Mouse (Mus musculus) embryonic facial prominence, embryonic 14.5 days (tissue): ENCODE measurements around the gene Eef1e1. TPM values are rescaled to one million over a fixed set of nuclear protein-coding genes. Genes with fewer than 3 reads are reported as not detected.
A peak's percentile ranks its signal among the peaks of the same experiment; 100 is the strongest.
"Not testable (repeated sequence)": the region's sequence is repeated elsewhere in the genome, so short reads cannot be mapped to it uniquely, and the experiment has no call there.

Experiments
- ATAC-seq: fragments of 200-750 bp; cut with Nextera tagmentation; 2 replicates; pipeline ENCODE4 v1.8.0; 2017; ENCODE audit warnings: low read depth, moderate number of reproducible peaks, moderate TSS enrichment
- DNase-seq: peaks from one replicate; pipeline ENCODE4 v3.0.0-alpha.2; 2015; ENCODE audit warnings: low spot score
- H3K27ac ChIP-seq: fragments of 300-500 bp; sonication (generic); replicated peaks from 2 replicates; pipeline ENCODE4 v1.5.1; 2014; ENCODE audit warnings: low read depth, mild to moderate bottlenecking, low read length, moderate library complexity
- H3K27me3 ChIP-seq: fragments of 300-500 bp; sonication (generic); replicated peaks from 2 replicates; pipeline ENCODE4 v1.6.1; 2014; ENCODE audit warnings: low read length; ENCODE audit not compliant: control insufficient read depth, insufficient read depth
- H3K36me3 ChIP-seq: fragments of 300-500 bp; sonication (generic); 2 replicates; pipeline ENCODE4 v1.6.1; 2014; ENCODE audit warnings: low read length, mixed read lengths; ENCODE audit not compliant: control insufficient read depth, insufficient read depth
- H3K4me1 ChIP-seq: fragments of 300-500 bp; sonication (generic); 2 replicates; pipeline ENCODE4 v1.6.1; 2014; ENCODE audit warnings: antibody characterized with exemption, low read length; ENCODE audit not compliant: control insufficient read depth, insufficient read depth
- H3K4me2 ChIP-seq: fragments of 300-500 bp; sonication (generic); 2 replicates; pipeline ENCODE4 v1.6.1; 2014; ENCODE audit warnings: low read depth, mild to moderate bottlenecking, low read length, moderate library complexity, mixed read lengths
- H3K4me3 ChIP-seq: fragments of 300-500 bp; sonication (generic); 2 replicates; pipeline ENCODE4 v1.5.1; 2014; ENCODE audit warnings: low read depth, mild to moderate bottlenecking, low read length
- H3K9ac ChIP-seq: fragments of 300-500 bp; sonication (generic); 2 replicates; pipeline ENCODE4 v1.6.1; 2014; ENCODE audit warnings: low read depth, mild to moderate bottlenecking, low read length, moderate library complexity, mixed read lengths
- H3K9me3 ChIP-seq: fragments of 300-500 bp; sonication (generic); 2 replicates; pipeline ENCODE4 v1.6.1; 2016; ENCODE audit warnings: low read length; ENCODE audit not compliant: control insufficient read depth
- WGBS: fragments of 180-500 bp; shearing (Covaris S2); extraction: QIAGEN DNeasy Blood & Tissue Kit; methylation state at CpG from one replicate; pipeline ENCODE4 v1.1.7; 2014; 5-methylcytosine and 5-hydroxymethylcytosine counted together
- polyA plus RNA-seq: library from polyadenylated mRNA; unstranded; fragments of >200 nt; fragmentation: Nextera tagmentation; extraction: Ambion mirVana; gene quantifications from 2 replicates; pipeline ENCODE4 v1.2.1, GENCODE M21; 2014

Gene Eef1e1
- polyA plus RNA-seq, 1 experiment from 2014 or later: 42.6 TPM

- Histone ChIP-seq H3K9me3 (no peaks in the 10 kb centered on the region), H3K9ac (peak overlapping the region; percentile 78), H3K36me3 (no peaks in the 10 kb centered on the region), H3K27ac (peak overlapping the region; percentile 81), H3K4me1 (peaks cover 6% of the 10 kb centered on the region; the same call in 1 of the 2 replicates), H3K4me2 (peak overlapping the region; percentile 77), H3K4me3 (peak overlapping the region; percentile 85), H3K27me3 (no peaks in the 10 kb centered on the region)
- ATAC-seq (peak; percentile 67), DNase-seq (peak; percentile 30)
- WGBS: under 1% methylated on average over 17 of the region's 19 CpGs
Measured at GRCm38 (mm10) chr13:38634256-38634799, 24.5 kb downstream of the Eef1e1 start.

GRCm38 (mm10) chr13:38633287-38634000 is 25.4 kb downstream of the Eef1e1 start:
- 97% methylated on average over 6 of the region's 6 CpGs for WGBS
- no peak overlapping the region for H3K9ac ChIP-seq
- no peak for ATAC-seq
- H3K27me3 ChIP-seq: no peaks in the 10 kb centered on the region
- no peaks in the 10 kb centered on the region for H3K9me3 ChIP-seq
- H3K4me1 ChIP-seq: peaks cover 6% of the 10 kb centered on the region; the same call in 1 of the 2 replicates
- H3K4me2 ChIP-seq: peak overlapping the region; percentile 77
- H3K4me3 ChIP-seq: no peak overlapping the region; the same call in 1 of the 2 replicates
- H3K27ac ChIP-seq: no peak overlapping the region
- no peak for DNase-seq
- H3K36me3 ChIP-seq: 0 out of 2 replicates have a peak, but pooled peaks cover 4% of the 10 kb centered on the region

DNA sequence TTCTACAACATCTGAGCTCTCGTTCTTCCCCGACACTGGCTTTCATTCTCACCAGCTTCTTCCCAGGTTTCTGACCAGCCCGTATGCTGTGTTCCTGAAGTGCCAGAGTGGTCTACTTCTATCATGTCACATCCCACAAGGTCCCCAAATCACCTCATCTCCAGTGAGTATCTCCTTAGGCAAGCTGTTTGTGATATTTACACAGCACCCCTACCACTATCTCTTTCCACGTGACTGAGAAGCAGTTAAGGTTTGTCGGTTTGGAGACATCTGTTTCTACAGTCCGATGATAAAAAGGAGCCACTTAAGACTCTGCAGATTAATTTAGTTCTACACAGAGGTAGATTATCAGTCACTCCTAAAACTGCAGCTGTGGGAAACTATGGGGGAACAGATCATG is 26.3 kb downstream of the Eef1e1 start:
- no peak overlapping the region for H3K9ac ChIP-seq
- H3K4me1 ChIP-seq: peaks cover 6% of the 10 kb centered on the region; the same call in 1 of the 2 replicates
- H3K4me3 ChIP-seq: no peak overlapping the region
- WGBS: 90% methylated on average over 6 of the region's 6 CpGs
- 0 out of 2 replicates have a peak, but pooled peaks cover 4% of the 10 kb centered on the region for H3K36me3 ChIP-seq
- no peak overlapping the region for H3K27ac ChIP-seq
- no peaks in the 10 kb centered on the region for H3K9me3 ChIP-seq
- H3K4me2 ChIP-seq: no peak overlapping the region
- ATAC-seq (no peak), DNase-seq (no peak)
- no peaks in the 10 kb centered on the region for H3K27me3 ChIP-seq

- WGBS: 31% methylated on average over 6 of the region's 6 CpGs
Measured at GRCm38 (mm10) chr13:38626229-38626525, 32.7 kb downstream of the Eef1e1 start.

DNA sequence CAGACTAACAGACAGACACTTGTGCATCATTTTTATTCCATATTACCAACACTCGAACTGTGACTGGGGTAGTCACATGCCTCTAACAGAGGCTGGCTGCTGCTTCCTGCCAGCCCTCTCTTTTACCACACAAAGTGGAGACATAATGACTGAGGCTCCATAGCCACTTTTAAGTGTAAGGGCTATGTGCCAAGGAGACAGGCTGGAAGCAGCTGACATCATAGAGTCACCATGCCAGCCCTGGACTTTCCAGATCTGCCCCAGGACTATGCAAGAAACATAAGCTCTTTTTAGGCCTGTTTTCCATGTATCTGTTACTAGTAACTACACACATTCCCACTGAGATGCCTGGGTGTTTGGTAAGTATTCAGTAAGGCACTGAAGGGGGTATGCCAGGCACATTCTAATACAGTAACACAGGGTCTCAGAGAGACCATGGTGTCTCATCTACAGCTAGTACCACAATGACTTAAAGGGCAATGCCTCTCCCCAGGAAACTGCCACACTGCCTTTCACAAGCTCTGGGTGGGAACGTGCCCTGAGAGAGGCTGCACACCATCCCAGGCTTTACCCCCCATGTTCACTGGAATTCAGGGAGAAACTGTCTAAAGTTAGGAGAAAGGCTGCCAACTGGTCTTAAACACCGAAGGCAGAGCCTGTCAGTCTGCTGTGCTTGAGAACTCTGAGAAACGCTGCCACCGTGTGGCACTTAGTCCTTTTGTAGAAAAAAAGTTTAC is 33.2 kb downstream of the Eef1e1 start:
- Histone ChIP-seq H3K4me1 (no peaks in the 10 kb centered on the region), H3K9me3 (no peaks in the 10 kb centered on the region), H3K27me3 (no peaks in the 10 kb centered on the region), H3K4me3 (no peak overlapping the region), H3K4me2 (no peak overlapping the region), H3K9ac (peak overlapping the region; percentile 43; the same call in 1 of the 2 replicates), H3K36me3 (0 out of 2 replicates have a peak, but pooled peaks cover 7% of the 10 kb centered on the region), H3K27ac (no peak overlapping the region)
- DNase-seq (peak; percentile 81), ATAC-seq (no peak)
- 17% methylated on average over 5 of the region's 5 CpGs for WGBS

More at GRCm38 (mm10) chr13:38626229-38626525, 32.7 kb downstream of the Eef1e1 start:
- DNase-seq (no peak), ATAC-seq (no peak)
- Histone ChIP-seq H3K9me3 (no peaks in the 10 kb centered on the region), H3K4me2 (no peak overlapping the region), H3K27ac (no peak overlapping the region), H3K36me3 (0 out of 2 replicates have a peak, but pooled peaks cover 7% of the 10 kb centered on the region), H3K4me3 (no peak overlapping the region), H3K4me1 (no peaks in the 10 kb centered on the region), H3K27me3 (no peaks in the 10 kb centered on the region), H3K9ac (peak overlapping the region; percentile 43; the same call in 1 of the 2 replicates)

DNA sequence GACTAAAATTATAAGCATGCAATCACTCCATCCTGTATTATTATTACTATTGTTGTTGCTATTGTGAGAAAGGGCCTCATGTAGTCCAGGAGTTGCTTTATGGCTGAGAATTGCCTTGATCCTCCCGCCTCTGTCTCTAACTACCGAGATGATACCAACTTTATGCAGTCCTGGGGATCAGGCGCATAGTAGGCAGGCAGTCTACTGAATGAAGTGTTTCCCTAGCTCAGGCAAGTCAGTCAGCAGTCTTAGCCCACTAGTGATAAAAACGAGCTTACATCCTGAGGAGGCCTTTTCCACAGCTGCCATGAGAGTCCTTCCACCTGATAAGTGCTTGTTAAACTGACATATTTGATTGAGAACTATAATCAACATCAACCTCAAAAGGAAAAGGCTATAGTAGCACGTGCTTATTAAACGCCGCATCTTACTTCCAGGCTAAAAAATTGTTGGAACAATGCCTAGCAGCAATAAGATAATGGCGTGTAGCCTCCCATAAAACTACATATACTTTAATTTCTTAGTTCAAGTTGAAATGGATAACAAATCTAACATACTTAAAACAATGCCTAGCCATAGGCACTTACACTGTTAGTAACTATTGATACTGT is 34.5 kb downstream of the Eef1e1 start:
- DNase-seq (no peak), ATAC-seq (no peak)
- Histone ChIP-seq H3K9ac (no peak overlapping the region), H3K27me3 (no peaks in the 10 kb centered on the region), H3K36me3 (0 out of 2 replicates have a peak, but pooled peaks cover 7% of the 10 kb centered on the region), H3K9me3 (no peaks in the 10 kb centered on the region), H3K4me1 (no peaks in the 10 kb centered on the region), H3K27ac (no peak overlapping the region), H3K4me3 (no peak overlapping the region), H3K4me2 (no peak overlapping the region)
- 85% methylated on average over 8 of the region's 8 CpGs for WGBS

DNA sequence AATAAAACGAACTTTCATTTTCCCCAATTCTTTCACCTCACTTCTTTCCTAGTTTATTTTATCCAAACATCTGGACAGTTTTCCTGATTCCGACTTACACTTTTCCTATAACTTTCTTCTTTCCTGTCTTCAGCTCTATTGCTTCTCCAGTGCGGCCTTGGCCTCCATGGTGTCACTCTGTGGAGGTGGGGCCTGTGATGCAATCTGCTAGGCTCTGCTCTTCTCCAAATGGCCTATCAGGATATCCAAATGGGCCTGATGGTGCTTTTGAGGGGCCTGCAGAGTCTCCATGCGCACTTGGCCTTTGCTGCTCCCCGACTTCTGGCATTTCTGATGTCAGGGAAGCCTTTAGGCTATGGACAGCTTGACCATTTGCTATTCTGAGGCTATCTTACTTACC is 35.6 kb downstream of the Eef1e1 start:
- Histone ChIP-seq H3K27me3 (no peaks in the 10 kb centered on the region), H3K9ac (no peak overlapping the region)
- 92% methylated on average over 5 of the region's 5 CpGs for WGBS

DNA sequence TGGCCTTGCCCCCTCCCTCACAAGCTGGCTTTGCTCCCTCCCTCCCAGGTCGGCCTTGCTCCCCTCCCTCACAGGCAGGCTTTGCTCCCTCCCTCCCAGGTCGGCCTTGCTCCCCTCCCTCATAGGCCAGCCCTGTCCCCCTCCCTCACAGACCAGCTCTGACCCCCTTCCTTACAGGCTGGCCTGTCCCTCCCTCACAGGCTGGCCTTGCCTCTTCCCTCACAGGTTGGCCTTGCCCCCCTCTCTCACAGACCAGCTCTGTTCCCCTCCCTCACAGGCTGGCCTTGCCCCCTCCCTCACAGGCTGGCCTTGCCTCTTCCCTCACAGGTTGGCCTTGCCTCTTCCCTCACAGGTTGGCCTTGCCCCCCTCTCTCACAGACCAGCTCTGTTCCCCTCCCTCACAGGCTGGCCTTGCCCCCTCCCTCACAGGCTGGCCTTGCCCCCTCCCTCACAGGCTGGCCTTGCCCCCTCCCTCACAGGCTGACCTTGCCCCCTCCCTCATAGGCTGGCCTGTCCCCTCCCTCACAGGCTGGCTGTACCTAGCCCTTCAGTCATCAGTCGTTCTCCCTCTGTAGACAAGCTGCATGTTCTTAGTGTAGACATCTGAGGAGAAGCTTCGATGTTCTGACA is 40.7 kb downstream of the Eef1e1 start:
- H3K9ac ChIP-seq, H3K27me3 ChIP-seq, H3K4me1 ChIP-seq, H3K4me3 ChIP-seq, ATAC-seq, H3K9me3 ChIP-seq, H3K27ac ChIP-seq, H3K4me2 ChIP-seq, DNase-seq: not testable (repeated sequence)
- WGBS: 65% methylated on average over 4 of the region's 4 CpGs
- 0 out of 2 replicates have a peak, but pooled peaks cover 15% of the 10 kb centered on the region for H3K36me3 ChIP-seq

More for the DNA sequence above, 35.6 kb downstream of the Eef1e1 start:
- ATAC-seq: no peak
- no peak for DNase-seq
- H3K27ac ChIP-seq: no peak overlapping the region
- H3K36me3 ChIP-seq: 0 out of 2 replicates have a peak, but pooled peaks cover 3% of the 10 kb centered on the region
- H3K4me3 ChIP-seq: no peak overlapping the region
- H3K4me2 ChIP-seq: no peak overlapping the region
- no peaks in the 10 kb centered on the region for H3K9me3 ChIP-seq
- no peaks in the 10 kb centered on the region for H3K4me1 ChIP-seq
